Mouse (Mus musculus): ENCODE measurements around the gene Gpr101.

Gene Gpr101

GRCm38 (mm10) chrX:57503634-57504033, at the start of gene Gpr101:
Gpr101 (minus strand) TSS chrX:57503757.
- no peak for DNase-seq (ENCODE audit: low read depth)

- no peak for DNase-seq (ENCODE audit: low read depth)
These were observed 17.8 kb upstream of the Gpr101 start for GRCm38 (mm10) chrX:57521117-57522095.

GRCm38 (mm10) chrX:57506247-57506646, 2.7 kb upstream of the Gpr101 start:
- DNase-seq (ENCODE audit: low read depth): no peak
